Mouse (Mus musculus): ENCODE data around the gene Elp1.
A peak's percentile ranks its signal among the peaks of the same experiment; 100 is the strongest.

Elp1 gene

DNA sequence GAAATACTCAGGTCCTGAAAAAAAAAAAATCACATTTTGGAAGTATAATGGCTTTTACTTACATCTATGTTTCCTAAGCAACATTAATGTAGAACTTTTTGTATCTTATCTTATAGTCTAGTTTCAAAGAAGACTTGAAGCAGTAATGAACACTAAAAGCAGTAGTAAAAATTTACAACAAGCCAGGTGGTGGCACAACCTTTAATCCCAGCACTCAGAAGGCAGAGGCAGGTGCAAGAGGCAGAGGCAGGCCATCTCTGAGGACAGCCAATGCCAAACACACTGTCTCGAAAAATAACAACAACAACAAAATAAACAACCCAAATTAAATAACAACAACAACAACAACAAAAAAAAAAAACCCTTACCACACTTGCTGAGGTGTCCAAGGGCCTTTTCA is 31.1 kb downstream of the Elp1 start:
- DNase-seq (ENCODE audit: extremely low spot score, low spot score) = no peak

- DNase-seq (ENCODE audit: extremely low spot score, low spot score) = no peak
These were observed 33.2 kb downstream of the Elp1 start for GRCm38 (mm10) chr4:56768913-56769312.

- no peak for DNase-seq (ENCODE audit: extremely low spot score, low spot score)
These were observed 34.3 kb downstream of the Elp1 start for GRCm38 (mm10) chr4:56767861-56768284.

- no peak for DNase-seq (ENCODE audit: extremely low spot score, low spot score)
These were observed 44.4 kb downstream of the Elp1 start for GRCm38 (mm10) chr4:56757693-56758092.

DNA sequence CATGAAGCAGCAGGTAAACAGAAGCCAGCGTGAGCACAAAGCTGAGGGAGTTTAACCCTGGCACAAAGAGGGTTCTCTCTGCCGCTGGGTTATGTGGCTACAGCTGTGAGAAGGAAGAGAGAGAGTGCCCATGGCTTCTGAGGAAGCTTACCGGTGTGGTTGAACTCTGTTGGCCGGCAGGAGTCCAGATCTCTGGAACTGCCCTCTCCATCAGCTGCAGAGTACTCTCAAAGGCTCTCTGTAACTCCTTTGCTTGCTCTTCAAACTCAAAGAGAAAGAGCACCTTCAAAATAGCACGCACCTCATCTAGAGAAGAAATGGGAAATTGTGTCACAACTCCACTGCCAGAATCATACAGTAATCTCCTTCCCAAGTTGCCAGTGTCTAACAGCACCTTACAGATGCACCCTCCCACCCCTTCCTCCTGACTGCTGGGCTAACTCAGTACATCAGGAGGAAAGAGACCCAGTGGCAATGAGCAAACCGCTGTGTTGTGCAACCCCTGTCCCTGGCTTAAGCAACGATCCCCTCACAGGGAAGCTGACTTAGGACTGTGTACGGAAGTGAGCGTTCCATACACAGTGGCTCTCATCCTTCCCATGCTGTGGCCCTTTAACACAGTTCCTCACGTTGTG is 45.0 kb downstream of the Elp1 start:
- no peak for DNase-seq (ENCODE audit: extremely low spot score, low spot score)

GRCm38 (mm10) chr4:56756021-56756420 is 46.1 kb downstream of the Elp1 start:
- no peak for DNase-seq (ENCODE audit: extremely low spot score, low spot score)

GRCm38 (mm10) chr4:56747456-56747855 is 54.7 kb downstream of the Elp1 start:
- DNase-seq (ENCODE audit: extremely low spot score, low spot score) = no peak

DNA sequence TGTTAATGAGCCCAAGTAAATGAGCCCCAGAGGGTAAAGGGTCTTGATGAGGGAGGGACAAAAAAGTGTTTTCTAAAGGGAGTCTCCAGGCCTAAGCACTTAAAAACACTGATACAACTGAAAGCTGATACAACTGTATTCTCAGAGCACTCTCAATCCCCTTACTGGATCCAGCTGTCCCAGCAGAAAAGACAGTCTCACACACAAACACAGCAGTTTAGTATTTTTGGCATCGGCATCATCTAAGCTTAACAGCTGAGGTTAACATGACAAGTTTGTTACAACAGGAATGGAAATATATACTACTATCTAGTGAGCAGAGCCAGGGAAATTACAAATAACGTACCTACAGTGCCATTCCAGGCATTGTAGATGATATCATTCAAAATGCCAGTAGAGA is 55.8 kb downstream of the Elp1 start:
- DNase-seq (ENCODE audit: extremely low spot score, low spot score) = no peak

DNA sequence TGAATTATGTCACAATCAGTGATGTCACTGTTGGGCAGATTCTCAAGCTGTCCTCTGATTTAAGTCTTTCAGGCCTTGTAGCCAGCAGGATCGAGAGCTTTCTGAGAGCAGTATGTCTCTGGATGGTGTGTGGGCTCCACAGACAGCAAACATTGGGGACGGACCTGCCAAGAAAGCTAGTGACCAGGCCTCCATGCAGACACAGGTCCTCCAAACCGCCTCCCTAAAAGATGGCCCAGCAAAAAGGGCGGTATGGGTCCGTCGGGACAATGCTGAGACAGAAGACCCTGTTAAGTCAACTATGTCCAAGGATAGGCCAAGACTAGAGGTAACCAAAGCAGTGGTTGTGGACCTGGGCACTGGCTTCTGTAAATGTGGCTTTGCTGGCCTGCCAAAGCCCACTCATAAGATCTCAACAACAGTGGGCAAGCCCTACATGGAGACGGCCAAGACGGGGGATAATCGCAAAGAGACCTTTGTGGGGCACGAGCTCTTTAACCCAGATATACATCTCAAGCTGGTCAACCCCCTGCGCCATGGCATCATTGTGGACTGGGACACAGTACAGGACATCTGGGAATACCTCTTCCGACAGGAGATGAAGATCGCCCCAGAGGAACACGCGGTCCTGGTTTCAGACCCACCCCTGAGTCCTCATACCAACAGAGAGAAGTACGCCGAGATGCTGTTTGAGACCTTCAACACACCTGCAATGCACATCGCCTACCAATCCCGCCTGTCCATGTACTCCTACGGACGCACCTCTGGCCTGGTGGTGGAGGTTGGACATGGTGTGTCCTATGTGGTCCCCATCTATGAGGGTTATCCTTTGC is 58.6 kb downstream of the Elp1 start, which contains the start of gene Actl7a:
TSS of gene Actl7a (plus strand) at position 51 of the 833 bp plus-strand sequence.
- no peak for DNase-seq (ENCODE audit: extremely low spot score, low spot score)

DNA sequence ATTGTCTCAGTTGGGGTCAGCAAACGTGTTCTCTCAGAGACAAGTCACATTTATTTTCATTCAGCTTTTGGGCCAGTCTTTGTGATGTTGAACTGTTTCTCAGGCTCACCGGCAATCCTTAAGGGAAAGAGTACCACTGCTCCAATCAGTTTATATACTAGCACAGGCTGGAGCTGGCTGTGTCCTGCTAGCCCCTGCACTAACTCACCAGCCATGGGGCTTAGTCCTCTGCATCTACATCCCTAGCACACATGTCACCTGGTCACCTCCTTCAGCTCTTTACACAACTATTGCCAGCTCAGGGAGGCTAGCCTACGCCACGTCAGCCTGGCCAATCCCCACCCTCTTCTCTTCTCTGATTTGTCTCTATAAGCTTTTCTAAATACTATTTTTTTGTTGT is 59.4 kb downstream of the Elp1 start:
- no peak for DNase-seq (ENCODE audit: extremely low spot score, low spot score)

DNA sequence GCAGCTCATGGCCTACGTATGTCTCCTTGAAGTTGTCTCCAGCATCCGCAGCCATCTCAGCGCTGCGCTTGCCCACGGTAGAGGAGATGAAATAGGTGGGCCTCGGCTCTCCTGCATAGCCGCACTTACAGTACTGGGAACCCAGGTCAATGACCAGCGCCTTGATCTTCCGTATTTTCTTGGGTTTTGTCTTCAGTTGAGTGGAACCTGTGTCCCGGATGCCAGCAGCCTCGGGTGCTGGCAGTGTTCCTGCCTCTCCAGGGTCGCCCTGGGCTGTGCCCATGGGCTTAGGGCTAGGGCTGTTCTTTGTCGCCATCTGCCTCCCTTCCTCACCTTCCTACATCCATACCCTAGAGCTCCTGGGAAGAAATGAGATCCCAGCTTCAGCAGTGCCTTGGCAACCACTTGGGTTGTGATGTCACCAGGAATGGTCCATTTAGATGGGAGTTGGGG is 61.1 kb downstream of the Elp1 start, which contains the start of gene Actl7b:
TSS of gene Actl7b (minus strand) at position 403 of the 453 bp plus-strand sequence.
- DNase-seq (ENCODE audit: extremely low spot score, low spot score) = no peak

- no peak for DNase-seq (ENCODE audit: extremely low spot score, low spot score)
These were observed 61.5 kb downstream of the Elp1 start for GRCm38 (mm10) chr4:56740611-56741010.

DNA sequence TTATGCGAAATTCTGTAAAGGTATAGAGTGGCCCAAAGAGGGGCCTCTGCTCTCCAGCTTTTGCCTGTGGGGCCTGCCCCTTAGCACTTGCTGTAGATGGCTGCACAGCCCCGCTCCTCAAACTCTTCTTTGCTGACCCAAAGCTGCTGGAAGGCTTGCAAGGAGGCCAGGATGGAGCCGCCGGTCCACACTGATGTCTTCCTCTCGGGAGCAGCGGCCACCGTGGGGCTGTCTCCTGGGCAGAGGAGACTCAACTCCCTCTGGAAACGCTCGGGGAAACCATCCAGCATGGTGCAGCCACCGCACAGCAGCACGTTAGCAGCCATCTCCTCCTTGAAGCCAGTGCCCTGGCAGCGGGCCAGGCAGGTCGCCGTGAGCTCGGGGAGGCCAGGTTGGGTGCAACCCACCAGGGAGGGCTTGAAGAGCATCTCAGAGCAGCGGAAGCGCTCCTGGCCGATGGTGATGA is 62.1 kb downstream of the Elp1 start, which contains the start of gene Gm26657:
TSS of gene Gm26657 (plus strand) at position 51 of the 466 bp plus-strand sequence.
- DNase-seq (ENCODE audit: extremely low spot score, low spot score) = no peak

DNA sequence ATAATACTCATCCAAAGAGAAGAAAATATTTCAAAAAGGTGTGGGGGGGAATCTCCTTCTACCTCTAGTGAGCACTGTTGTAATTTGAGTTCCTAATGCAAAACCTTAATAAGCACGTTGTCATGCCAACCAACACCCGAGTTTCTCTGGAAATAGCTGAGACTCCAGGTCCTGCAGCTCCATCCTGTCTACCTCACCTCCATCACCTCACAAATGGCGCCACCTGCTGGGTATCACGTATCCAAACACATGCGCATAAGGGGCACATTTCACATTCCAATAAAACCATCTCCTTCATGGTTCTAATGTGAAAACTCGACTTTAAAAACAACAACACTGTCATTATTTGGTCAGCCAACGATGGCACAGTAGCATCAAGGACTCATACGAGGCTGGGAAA is 76.3 kb downstream of the Elp1 start:
- peak; percentile 25 for DNase-seq (ENCODE audit: extremely low spot score, low spot score)

DNA sequence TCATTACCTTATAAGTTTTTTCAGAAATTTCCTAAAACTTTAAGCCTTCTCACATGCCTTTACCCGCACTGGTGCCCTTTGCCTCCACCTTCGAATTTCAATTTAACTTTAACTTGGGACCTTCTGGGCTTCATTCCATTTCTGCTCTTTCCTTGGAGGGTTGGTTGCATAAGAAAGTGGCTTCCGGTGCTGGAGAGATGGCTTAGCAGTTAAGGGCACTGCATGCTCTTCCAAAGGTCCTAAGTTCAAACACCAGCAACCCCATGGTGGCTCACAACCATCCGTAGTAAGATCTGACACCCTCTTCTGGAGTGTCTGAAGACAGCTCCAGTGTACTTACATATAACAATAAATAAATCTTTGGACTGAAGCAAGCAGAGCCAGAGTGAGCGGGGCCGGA is 78.9 kb downstream of the Elp1 start:
- DNase-seq (ENCODE audit: extremely low spot score, low spot score) = no peak

DNA sequence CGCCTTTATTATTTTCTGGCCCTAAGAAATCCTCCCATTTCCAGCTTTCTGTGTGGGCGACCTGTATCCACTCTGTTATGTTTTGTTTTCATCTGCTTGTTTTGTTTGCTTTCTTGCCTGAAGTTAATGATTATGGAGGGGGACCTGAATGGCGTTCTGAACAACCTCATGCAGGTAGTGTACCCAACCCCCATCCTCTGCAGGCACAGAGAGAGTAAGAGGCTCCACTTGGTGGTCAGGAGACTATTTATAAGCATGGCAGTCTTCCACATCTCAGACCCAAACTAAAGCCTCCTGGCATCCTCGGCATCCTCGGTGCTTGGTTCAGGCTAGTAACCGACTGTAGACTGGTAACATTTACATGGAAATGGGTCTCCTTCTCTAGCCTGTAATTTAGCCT is 79.8 kb downstream of the Elp1 start:
- DNase-seq (ENCODE audit: extremely low spot score, low spot score) = no peak

- peak; percentile 34 for DNase-seq (ENCODE audit: extremely low spot score, low spot score)
These were observed 80.7 kb downstream of the Elp1 start for GRCm38 (mm10) chr4:56721469-56721868.

- DNase-seq (ENCODE audit: extremely low spot score, low spot score) = no peak
These were observed 81.7 kb downstream of the Elp1 start for GRCm38 (mm10) chr4:56720403-56720802.

- DNase-seq (ENCODE audit: extremely low spot score, low spot score) = no peak
These were observed 82.7 kb downstream of the Elp1 start for GRCm38 (mm10) chr4:56719456-56719855.

DNA sequence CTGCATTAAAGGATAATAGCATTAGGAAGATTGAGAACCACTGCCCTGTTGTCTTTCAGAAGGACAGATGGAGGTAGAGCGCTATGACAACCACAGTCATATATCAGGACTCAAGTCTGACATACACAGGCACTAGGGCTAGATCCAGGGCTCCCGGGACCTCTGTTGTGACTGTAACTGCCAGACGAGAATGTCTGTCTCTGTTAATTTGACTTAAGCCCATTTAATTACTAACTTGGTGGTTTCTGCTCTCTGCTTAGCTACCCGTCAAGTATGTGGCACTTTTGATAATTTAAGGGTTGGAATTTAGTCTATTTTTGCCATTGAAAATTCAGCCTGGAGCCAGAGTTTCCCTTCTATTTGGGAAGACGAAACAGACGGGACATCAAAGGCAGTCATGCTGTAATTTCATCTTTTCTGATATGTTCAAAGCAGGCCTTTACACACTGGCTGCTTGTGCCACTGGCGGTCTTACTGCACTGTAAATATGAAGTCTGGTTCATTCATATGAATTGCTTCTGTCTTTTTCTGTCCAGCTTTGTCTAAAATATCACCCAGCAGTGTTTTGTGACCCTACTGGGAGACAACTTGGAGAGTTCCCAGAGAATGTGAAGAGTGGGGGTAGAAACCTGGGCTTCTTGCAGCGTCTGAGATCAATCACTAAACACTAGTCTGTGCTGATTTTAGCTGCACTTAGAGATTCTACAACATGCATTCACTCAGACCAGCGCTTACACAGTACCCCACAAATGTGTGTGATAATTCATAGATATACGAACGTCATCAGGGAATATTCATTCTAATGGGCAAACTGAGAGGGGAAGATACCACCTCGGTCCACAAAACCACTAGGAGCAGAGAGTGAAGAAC is 83.3 kb downstream of the Elp1 start:
- DNase-seq (ENCODE audit: extremely low spot score, low spot score) = no peak

GRCm38 (mm10) chr4:56717932-56718331 is 84.2 kb downstream of the Elp1 start:
- no peak for DNase-seq (ENCODE audit: extremely low spot score, low spot score)

Data from neural tube, embryonic 10.5 days (tissue).